9 mouse cellular contexts compared by ENCODE assay signal in the genomic region with DNA sequence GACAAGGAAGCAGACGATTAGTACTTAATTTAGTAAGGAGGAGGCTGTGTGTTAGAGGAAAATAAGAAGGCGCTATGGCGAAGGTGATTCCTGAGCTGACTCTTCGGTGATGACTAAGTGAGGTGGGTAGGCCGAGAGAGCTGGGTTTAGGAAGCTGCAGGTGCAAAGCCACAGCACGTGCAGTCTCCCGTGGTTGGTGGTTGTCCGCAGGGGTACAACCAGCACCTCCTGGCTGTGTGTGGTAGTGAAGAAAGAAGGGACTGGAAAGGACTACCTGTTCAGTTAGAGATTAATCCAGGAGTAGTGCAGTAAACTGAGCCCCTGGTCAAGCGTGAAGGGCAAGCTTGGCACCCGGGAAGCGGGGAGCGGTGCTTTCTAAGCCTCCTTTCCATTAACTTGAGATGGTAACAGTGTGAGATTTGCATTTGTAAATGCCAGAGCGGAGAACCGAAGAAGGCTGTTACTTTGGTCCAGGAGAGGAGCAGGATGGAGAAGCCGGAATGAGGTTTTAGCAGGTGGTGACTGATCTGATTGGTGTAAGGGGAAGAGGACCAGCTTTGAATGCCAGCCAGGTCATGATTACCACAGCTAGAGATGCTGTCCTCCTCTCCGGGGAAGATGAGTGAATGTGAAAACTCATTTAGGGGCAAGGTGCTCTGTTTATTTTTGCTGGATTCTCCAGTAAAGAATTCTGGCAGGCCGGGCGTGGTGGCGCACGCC. TPM values are rescaled to one million over a fixed set of nuclear protein-coding genes. Genes with fewer than 3 reads are reported as not detected.
A peak's percentile ranks its signal among the peaks of the same experiment; 100 is the strongest.
DNase-seq lines count a peak whose midpoint lies in the region; ATAC-seq and TF ChIP-seq lines count a peak whose summit lies in the region.
"Had no signal": no experiment of that assay in that cellular context is flagged by ENCODE, and none has a peak within 500 bp of the region (broad histone marks: within the 10 kb centered on the region; RNA-seq: fewer than 3 reads in every experiment).

No protein-coding gene starts in this region.

- no peaks in the 10 kb centered on the region for H3K9me3 ChIP-seq in E14TG2a.4 (ENCODE audit: low read length)
- no peaks in the 10 kb centered on the region for H3K9me3 ChIP-seq in forebrain, embryonic 16.5 days (ENCODE audit: control insufficient read depth, low read length)
- H3K9me3 ChIP-seq in midbrain, embryonic 14.5 days (ENCODE audit: control insufficient read depth, low read length), result no peaks in the 10 kb centered on the region

- no peak for TF ChIP-seq CTCF in E14TG2a.4 (conservative IDR thresholded peaks at IDR 0.05; ENCODE audit: low read length)

- H3K9ac ChIP-seq in forebrain, embryonic 16.5 days (replicated peaks; ENCODE audit: low read depth, low read length), result peak overlapping the region; percentile 83
- H3K9ac ChIP-seq in midbrain, embryonic 14.5 days (replicated peaks; ENCODE audit: low read length), result peak overlapping the region; percentile 65

- DNase-seq in cerebellum, postnatal 14 days, result peak; percentile 27
- DNase-seq in kidney, postnatal 25 days, result peak; percentile 82 to 93
- peak; percentile 3 for DNase-seq in midbrain, embryonic 14.5 days
- no peak for DNase-seq in frontal cortex, adult 2 months (ENCODE audit: extremely low spot score in 1 of 2, low spot score in 1 of 2)

- peaks cover 17% of the 10 kb centered on the region for H3K36me3 ChIP-seq in E14TG2a.4 (ENCODE audit: insufficient read depth, low read length)
- no peaks in the 10 kb centered on the region for H3K36me3 ChIP-seq in forebrain, embryonic 16.5 days (ENCODE audit: control insufficient read depth, insufficient read depth)
- no peaks in the 10 kb centered on the region for H3K36me3 ChIP-seq in midbrain, embryonic 14.5 days (ENCODE audit: control insufficient read depth, insufficient read depth, low read length)

- H3K27me3 ChIP-seq in E14TG2a.4 (ENCODE audit: insufficient read depth, low read length), result 0 out of 2 replicates have a peak, but pooled peaks cover 4% of the 10 kb centered on the region
- peaks cover 9% of the 10 kb centered on the region for H3K27me3 ChIP-seq in forebrain, embryonic 16.5 days (replicated peaks; ENCODE audit: control insufficient read depth, insufficient read depth, low read length)
- peaks cover 37% of the 10 kb centered on the region for H3K27me3 ChIP-seq in midbrain, embryonic 14.5 days (ENCODE audit: control insufficient read depth, insufficient read depth, low read length)
- H3K27me3 ChIP-seq: Patski had no signal

- 26% methylated on average over 20 of the region's 20 CpGs for WGBS in forebrain, embryonic 16.5 days
- 23% methylated on average over 20 of the region's 20 CpGs for WGBS in midbrain, embryonic 14.5 days

- peaks cover 80% of the 10 kb centered on the region for H3K4me1 ChIP-seq in E14TG2a.4 (replicated peaks; ENCODE audit: low read depth, low read length)
- H3K4me1 ChIP-seq in forebrain, embryonic 16.5 days (replicated peaks; ENCODE audit: control insufficient read depth, insufficient read depth, low read length), result peaks cover 54% of the 10 kb centered on the region
- H3K4me1 ChIP-seq in midbrain, embryonic 14.5 days (ENCODE audit: control insufficient read depth, insufficient read depth, low read length), result peaks cover 36% of the 10 kb centered on the region

- no peak overlapping the region for H3K27ac ChIP-seq in forebrain, embryonic 16.5 days (ENCODE audit: low read length)
- 0 out of 2 replicates have a peak overlapping the region, but pooled peaks have one; percentile 22 for H3K27ac ChIP-seq in midbrain, embryonic 14.5 days (replicated peaks; ENCODE audit: low read depth, low read length)

- peak overlapping the region; percentile 88 for H3K4me2 ChIP-seq in forebrain, embryonic 16.5 days (ENCODE audit: low read length)
- peak overlapping the region; percentile 83 for H3K4me2 ChIP-seq in midbrain, embryonic 14.5 days (ENCODE audit: low read length)

- ATAC-seq in cerebellum, adult (ENCODE audit: insufficient number of reproducible peaks, low FRiP score, low TSS enrichment), result no peak
- ATAC-seq in forebrain, embryonic 16.5 days, result no peak
- no peak for ATAC-seq in midbrain, embryonic 14.5 days (ENCODE audit: low FRiP score, low TSS enrichment)
- ATAC-seq in activated CD4-positive, CD25-positive, alpha-beta regulatory T cell, adult 4 months, result no peak

- H3K4me3 ChIP-seq in E14TG2a.4 (replicated peaks; ENCODE audit: low read length), result peak overlapping the region; percentile 88
- peak overlapping the region; percentile 70 for H3K4me3 ChIP-seq in forebrain, embryonic 16.5 days (replicated peaks; ENCODE audit: low read length)
- H3K4me3 ChIP-seq in midbrain, embryonic 14.5 days (replicated peaks; ENCODE audit: low read depth, low read length), result peak overlapping the region; percentile 44

RNA-seq across cellular contexts. Expression of gene Myo1c, which starts 2.1 kb away (rescaled TPM):
- 11.3 and 11.9 TPM in 2 replicates for polyA plus RNA-seq in forebrain, embryonic 16.5 days (2015; fragmentation: Nextera tagmentation; extraction: Ambion mirVana)
- polyA plus RNA-seq in midbrain, embryonic 14.5 days (2014; fragmentation: Nextera tagmentation; extraction: Ambion mirVana), result 4.2 and 5.2 TPM in 2 replicates
- 10 to 100 TPM; 15.7 to 25.1 TPM for polyA plus RNA-seq in activated CD4-positive, CD25-positive, alpha-beta regulatory T cell, adult 4 months (2017; shearing (Covaris generic))
- 15.8 and 19.3 TPM in 2 replicates for polyA plus RNA-seq in frontal cortex, adult 2 months (2012; rRNA removed)

RNA-seq across cellular contexts. Expression of gene Inpp5k, which starts 21.6 kb away (rescaled TPM):
- 54.4 and 59.3 TPM in 2 replicates for polyA plus RNA-seq in forebrain, embryonic 16.5 days (2015; fragmentation: Nextera tagmentation; extraction: Ambion mirVana)
- polyA plus RNA-seq in midbrain, embryonic 14.5 days (2014; fragmentation: Nextera tagmentation; extraction: Ambion mirVana), result 49.2 and 53.0 TPM in 2 replicates
- 100 to 1,000 TPM; 109 to 120 TPM for polyA plus RNA-seq in activated CD4-positive, CD25-positive, alpha-beta regulatory T cell, adult 4 months (2017; shearing (Covaris generic))
- 57.2 and 66.7 TPM in 2 replicates for polyA plus RNA-seq in frontal cortex, adult 2 months (2012; rRNA removed)

RNA-seq across cellular contexts. Expression of gene Crk, which starts 26.7 kb away (rescaled TPM):
- 130 and 142 TPM in 2 replicates for polyA plus RNA-seq in forebrain, embryonic 16.5 days (2015; fragmentation: Nextera tagmentation; extraction: Ambion mirVana)
- 83.7 and 114 TPM in 2 replicates for polyA plus RNA-seq in midbrain, embryonic 14.5 days (2014; fragmentation: Nextera tagmentation; extraction: Ambion mirVana)
- 10 to 100 TPM; 12.0 to 13.8 TPM for polyA plus RNA-seq in activated CD4-positive, CD25-positive, alpha-beta regulatory T cell, adult 4 months (2017; shearing (Covaris generic))
- 83.6 and 84.2 TPM in 2 replicates for polyA plus RNA-seq in frontal cortex, adult 2 months (2012; rRNA removed)

Comparison
In these comparisons a context has a peak if more than half of its experiments do, and no peak if none do; other contexts are left out.
1. DNase-seq: peak in cerebellum, postnatal 14 days (2 of 2), kidney, postnatal 25 days (2 of 2) and midbrain, embryonic 14.5 days (single experiment); none in frontal cortex, adult 2 months (0 of 2).
2. Peak in every context shown above with its lines, with median percentiles within 50 percentile points of each other: H3K4me3 ChIP-seq.